ENCODE assay signal across 9 mouse cellular contexts in genomic region chr2:179824776-179825326, GRCm38 (mm10).
DNase-seq lines count a peak whose midpoint lies in the region; ATAC-seq and TF ChIP-seq lines count a peak whose summit lies in the region.
"Had no signal": no experiment of that assay in that cellular context is flagged by ENCODE, and none has a peak within 500 bp of the region (broad histone marks: within the 10 kb centered on the region; RNA-seq: fewer than 3 reads in every experiment).

No protein-coding gene starts in this region.

- H3K36me3 ChIP-seq in hindbrain, embryonic 15.5 days, result no peaks in the 10 kb centered on the region
- no peaks in the 10 kb centered on the region for H3K36me3 ChIP-seq in limb, embryonic 14.5 days (ENCODE audit: control insufficient read depth, insufficient read depth, low read length)
- H3K36me3 ChIP-seq in heart, embryonic 10.5 days, result no peaks in the 10 kb centered on the region

- DNase-seq in cerebellum, postnatal 25 days, result peak; percentile 33 to 44
- DNase-seq in cerebellum, adult 11 months, result no peak
- peak; percentile 12 for DNase-seq in ZHBTc4 (ENCODE audit: low read depth, low spot score)
- DNase-seq in limb, embryonic 14.5 days (ENCODE audit: low spot score), result no peak
- no peak for DNase-seq in heart, embryonic 10.5 days (ENCODE audit: low spot score)
- DNase-seq in liver, result no peak
- DNase-seq in adrenal gland, postnatal 25 days, result no peak

- ATAC-seq in hindbrain, embryonic 15.5 days (ENCODE audit: low FRiP score, low read depth), result peak; percentile 74
- ATAC-seq in limb, embryonic 14.5 days (ENCODE audit: low FRiP score, low read depth), result 0 out of 2 replicates have a peak, but pooled peaks have one; percentile 17

- no peak overlapping the region for H3K9ac ChIP-seq in hindbrain, embryonic 15.5 days
- H3K9ac ChIP-seq in limb, embryonic 14.5 days (ENCODE audit: low read depth, low read length, severe bottlenecking), result no peak overlapping the region

- H3K27me3 ChIP-seq in hindbrain, embryonic 15.5 days, result no peaks in the 10 kb centered on the region; the same call in 1 of the 2 replicates
- no peaks in the 10 kb centered on the region for H3K27me3 ChIP-seq in limb, embryonic 14.5 days (ENCODE audit: control insufficient read depth, insufficient read depth, low read length)
- H3K27me3 ChIP-seq in heart, embryonic 10.5 days (ENCODE audit: insufficient read depth, poor library complexity, severe bottlenecking), result peaks cover 7% of the 10 kb centered on the region; the same call in 1 of the 2 replicates

- WGBS in hindbrain, embryonic 15.5 days, result 26% methylated on average over 18 of the region's 18 CpGs
- WGBS in limb, embryonic 14.5 days, result 31% methylated on average over 18 of the region's 18 CpGs
- WGBS in heart, embryonic 10.5 days, result 41% methylated on average over 18 of the region's 18 CpGs

- H3K4me1 ChIP-seq in hindbrain, embryonic 15.5 days (replicated peaks), result peaks cover 28% of the 10 kb centered on the region
- no peaks in the 10 kb centered on the region; the same call in 1 of the 2 replicates for H3K4me1 ChIP-seq in limb, embryonic 14.5 days (ENCODE audit: control insufficient read depth, insufficient read depth, low read length)
- H3K4me1 ChIP-seq in heart, embryonic 10.5 days, result 0 out of 2 replicates have a peak, but pooled peaks cover 6% of the 10 kb centered on the region

- no peaks in the 10 kb centered on the region for H3K9me3 ChIP-seq in hindbrain, embryonic 15.5 days
- H3K9me3 ChIP-seq in limb, embryonic 14.5 days (ENCODE audit: control insufficient read depth, low read length), result no peaks in the 10 kb centered on the region
- no peaks in the 10 kb centered on the region for H3K9me3 ChIP-seq in heart, embryonic 10.5 days

- peak overlapping the region; percentile 66 for H3K27ac ChIP-seq in hindbrain, embryonic 15.5 days (replicated peaks)
- H3K27ac ChIP-seq in limb, embryonic 14.5 days (replicated peaks; ENCODE audit: low read depth, low read length), result no peak overlapping the region
- no peak overlapping the region for H3K27ac ChIP-seq in heart, embryonic 10.5 days
- H3K27ac ChIP-seq: macrophage had no signal

- TF ChIP-seq POLR2A in limb, embryonic 14.5 days (IDR thresholded peaks at IDR 0.05; ENCODE audit: borderline replicate concordance, extremely low read depth, insufficient read depth, insufficient read length), result no peak

- H3K4me3 ChIP-seq in hindbrain, embryonic 15.5 days, result 0 out of 2 replicates have a peak overlapping the region, but pooled peaks have one; percentile 1
- no peak overlapping the region for H3K4me3 ChIP-seq in limb, embryonic 14.5 days (replicated peaks; ENCODE audit: low read length)
- H3K4me3 ChIP-seq in heart, embryonic 10.5 days, result no peak overlapping the region

- H3K4me2 ChIP-seq in hindbrain, embryonic 15.5 days, result peak overlapping the region; percentile 27
- H3K4me2 ChIP-seq in limb, embryonic 14.5 days (replicated peaks; ENCODE audit: low read depth, low read length, severe bottlenecking), result 0 out of 2 replicates have a peak overlapping the region, but pooled peaks have one; percentile 8

Comparison
In these comparisons a context has a peak if more than half of its experiments do, and no peak if none do; other contexts are left out.
1. DNase-seq: peak in cerebellum, postnatal 25 days (2 of 2) and ZHBTc4 (single experiment); none in cerebellum, adult 11 months (single experiment), limb, embryonic 14.5 days (single experiment), heart, embryonic 10.5 days (single experiment), liver (single experiment) and adrenal gland, postnatal 25 days (single experiment).